Mouse (Mus musculus): Measurements from ENCODE around the gene Il1r2. TPM values are rescaled to one million over a fixed set of nuclear protein-coding genes. Genes with fewer than 3 reads are reported as not detected.
A peak's percentile ranks its signal among the peaks of the same experiment; 100 is the strongest.

Gene Il1r2
- polyA plus RNA-seq, 2 experiments, result 0.58 to 1.8 TPM

DNA sequence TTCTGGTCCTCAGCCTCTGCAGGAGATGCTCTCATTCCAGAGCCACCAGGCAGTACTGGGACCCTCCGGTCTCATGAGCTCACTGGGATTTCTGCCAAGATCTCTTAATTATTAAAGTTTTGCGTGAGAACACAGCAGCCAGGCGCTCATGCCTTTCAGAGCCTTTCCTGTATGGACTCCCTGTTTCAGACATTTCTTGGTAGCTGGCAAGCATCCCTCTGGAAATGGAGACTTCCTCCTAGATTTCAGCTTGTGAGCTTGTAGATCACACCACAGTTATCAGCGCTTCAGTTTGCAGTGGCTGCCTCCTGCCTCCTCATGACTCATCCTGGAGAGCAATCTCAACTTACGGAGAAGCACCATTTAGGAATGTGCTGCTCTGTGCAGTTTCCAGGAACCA lies 98.0 kb downstream of the Il1r2 start:
- DNase-seq (ENCODE audit: low spot score), result peak; percentile 38
- ATAC-seq (ENCODE audit: low FRiP score, low read depth), result no peak
- Histone ChIP-seq H3K9ac (ENCODE audit: low read depth, low read length, severe bottlenecking) (no peak overlapping the region), H3K27me3 (ENCODE audit: control insufficient read depth, insufficient read depth, low read length) (no peaks in the 10 kb centered on the region), H3K27ac (replicated peaks; ENCODE audit: low read depth, low read length) (no peak overlapping the region), H3K36me3 (ENCODE audit: control insufficient read depth, insufficient read depth, low read length) (no peaks in the 10 kb centered on the region), H3K4me1 (ENCODE audit: control insufficient read depth, insufficient read depth, low read length) (no peaks in the 10 kb centered on the region), H3K4me2 (replicated peaks; ENCODE audit: low read depth, low read length, severe bottlenecking) (no peak overlapping the region), H3K9me3 (ENCODE audit: control insufficient read depth, low read length) (no peaks in the 10 kb centered on the region), H3K4me3 (replicated peaks; ENCODE audit: low read length) (no peak overlapping the region)
- no peak for TF ChIP-seq POLR2A (IDR thresholded peaks at IDR 0.05; ENCODE audit: borderline replicate concordance, extremely low read depth, insufficient read depth, insufficient read length)
- 64% methylated on average over 5 of the region's 5 CpGs for WGBS

DNA sequence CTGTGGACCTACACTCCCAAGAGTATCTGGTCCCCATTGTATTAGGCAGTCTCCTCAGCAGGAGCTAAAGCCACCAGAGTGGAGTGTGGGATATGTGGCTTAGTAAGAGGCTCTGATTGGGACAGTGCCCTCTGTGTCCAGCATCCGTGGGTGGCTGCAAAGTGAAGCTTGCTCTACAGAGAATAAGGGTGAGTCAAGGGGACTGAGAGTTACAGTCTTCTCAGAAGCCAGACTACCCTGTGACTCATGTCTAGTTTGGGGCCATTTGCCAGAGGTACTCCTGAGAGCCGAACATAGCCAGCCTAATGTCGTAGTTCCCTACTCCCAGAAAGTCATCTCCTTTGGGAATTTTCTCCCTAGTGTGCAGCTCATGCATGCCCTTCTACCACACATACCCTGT lies 100.3 kb downstream of the Il1r2 start:
- Histone ChIP-seq H3K4me3 (replicated peaks; ENCODE audit: low read length) (no peak overlapping the region), H3K9ac (ENCODE audit: low read depth, low read length, severe bottlenecking) (no peak overlapping the region), H3K27me3 (ENCODE audit: control insufficient read depth, insufficient read depth, low read length) (no peaks in the 10 kb centered on the region), H3K9me3 (ENCODE audit: control insufficient read depth, low read length) (no peaks in the 10 kb centered on the region), H3K4me1 (ENCODE audit: control insufficient read depth, insufficient read depth, low read length) (no peaks in the 10 kb centered on the region), H3K27ac (replicated peaks; ENCODE audit: low read depth, low read length) (no peak overlapping the region), H3K36me3 (ENCODE audit: control insufficient read depth, insufficient read depth, low read length) (no peaks in the 10 kb centered on the region), H3K4me2 (replicated peaks; ENCODE audit: low read depth, low read length, severe bottlenecking) (no peak overlapping the region)
- ATAC-seq (ENCODE audit: low FRiP score, low read depth) (no peak), DNase-seq (ENCODE audit: low spot score) (no peak)
- TF ChIP-seq POLR2A (IDR thresholded peaks at IDR 0.05; ENCODE audit: borderline replicate concordance, extremely low read depth, insufficient read depth, insufficient read length), result no peak
- WGBS, result 82% methylated on average over 3 of the region's 3 CpGs

Other genes with a start within 250 kb of the Il1r2 start
- 221 and 237 TPM in 2 replicates for gene Map4k4, start 173.2 kb upstream of the Il1r2 start, polyA plus RNA-seq (2012; rRNA removed)
- 40.4 and 50.4 TPM in 2 replicates for gene Map4k4, start 173.2 kb upstream of the Il1r2 start, polyA plus RNA-seq (2014; fragmentation: Nextera tagmentation; extraction: Ambion mirVana)
- gene Il1r1, start 151.0 kb downstream of the Il1r2 start, polyA plus RNA-seq (2012; rRNA removed), result 6.6 and 6.7 TPM in 2 replicates
- 11.7 and 12.0 TPM in 2 replicates for gene Il1r1, start 151.0 kb downstream of the Il1r2 start, polyA plus RNA-seq (2014; fragmentation: Nextera tagmentation; extraction: Ambion mirVana)